Mouse (Mus musculus) ES-E14 (cell line): Measurements from ENCODE around the gene Frmd6. TPM values are rescaled to one million over a fixed set of nuclear protein-coding genes. Genes with fewer than 3 reads are reported as not detected.

Experiments used
- DNase-seq: peaks from one replicate; pipeline ENCODE4 v3.0.0-alpha.2; 2013; ENCODE audit warnings: low read depth, low spot score
- H3K27ac ChIP-seq: 2 replicates; pipeline ENCODE4 v1.5.1; 2012; ENCODE audit warnings: low read depth, mild to moderate bottlenecking, low read length, moderate library complexity, mixed read lengths; ENCODE audit not compliant: poor library complexity, insufficient read depth, severe bottlenecking
- H3K36me3 ChIP-seq: 2 replicates; pipeline ENCODE4 v1.6.1; 2012; ENCODE audit warnings: mild to moderate bottlenecking, low read length, moderate library complexity, mixed read lengths; ENCODE audit not compliant: control insufficient read depth, poor library complexity, insufficient read depth, severe bottlenecking
- H3K4me1 ChIP-seq, 2 experiments: fragments of 150-350 bp in 1 of 2; sonication (generic) in 1 of 2; 2 replicates each; pipeline ENCODE4 v1.6.1; 2012; ENCODE audit warnings: low read length in 2 of 2, mild to moderate bottlenecking in 1 of 2, mixed read lengths in 1 of 2; ENCODE audit not compliant: control insufficient read depth in 2 of 2, insufficient read depth in 2 of 2, poor library complexity in 1 of 2
- H3K4me3 ChIP-seq, 2 experiments: fragments of 150-350 bp in 1 of 2; sonication (generic) in 1 of 2; 2 replicates each; pipeline ENCODE4 v1.5.1; 2012; ENCODE audit warnings: low read length in 2 of 2, low read depth in 1 of 2, mild to moderate bottlenecking in 1 of 2, mixed read lengths in 1 of 2; ENCODE audit not compliant: insufficient read depth in 1 of 2, poor library complexity in 1 of 2, severe bottlenecking in 1 of 2
- H3K9ac ChIP-seq: 2 replicates; pipeline ENCODE4 v1.6.1; 2012; ENCODE audit warnings: low read depth, mild to moderate bottlenecking, low read length, mixed read lengths; ENCODE audit not compliant: poor library complexity, insufficient read depth, severe bottlenecking
- H3K9me3 ChIP-seq: fragments of 150-350 bp; sonication (generic); 2 replicates; pipeline ENCODE4 v1.6.1; 2012; ENCODE audit warnings: low read depth, mild to moderate bottlenecking, low read length; ENCODE audit not compliant: control insufficient read depth, insufficient read depth
- CHD2 ChIP-seq: IDR thresholded peaks from 2 replicates; pipeline ENCODE4 v1.6.1; 2014; ENCODE audit warnings: mild to moderate bottlenecking, low read depth, low read length, inconsistent platforms
- HCFC1 ChIP-seq: IDR thresholded peaks from 2 replicates; pipeline ENCODE4 v1.6.1; 2012; ENCODE audit warnings: low read length, inconsistent platforms, borderline replicate concordance; ENCODE audit not compliant: insufficient read depth
- MAFK ChIP-seq: IDR thresholded peaks from 2 replicates; pipeline ENCODE4 v1.6.1; 2014; ENCODE audit warnings: mild to moderate bottlenecking, low read depth, low read length, inconsistent platforms; ENCODE audit not compliant: insufficient read depth
- ZC3H11A ChIP-seq: IDR thresholded peaks from 2 replicates; pipeline ENCODE4 v1.6.1; 2012; ENCODE audit warnings: low read depth, mild to moderate bottlenecking, inconsistent platforms, low read length, borderline replicate concordance
- ZNF384 ChIP-seq: IDR thresholded peaks from 2 replicates; pipeline ENCODE4 v1.6.1; 2012; ENCODE audit warnings: low read depth, low read length, inconsistent platforms
- in situ Hi-C, 2 experiments: fragments of 600-800 bp; cut with MboI; formaldehyde crosslinking; loops; one replicate each; pipeline ENCODE4 v1.15.1; 2025; ENCODE audit warnings: low sequenced_read_pairs in 2 of 2, inconsistent platforms in 1 of 2; ENCODE audit not compliant: unreplicated experiment in 2 of 2
- total RNA-seq: library from RNA; depleted of rRNA; stranded (reverse); fragments of 300-350 nt; gene quantifications from 2 replicates; pipeline ENCODE4 v1.2.3, GENCODE M21; 2012; rRNA removed

Frmd6 gene
- total RNA-seq, result 12.8 and 22.5 TPM in 2 replicates

DNA sequence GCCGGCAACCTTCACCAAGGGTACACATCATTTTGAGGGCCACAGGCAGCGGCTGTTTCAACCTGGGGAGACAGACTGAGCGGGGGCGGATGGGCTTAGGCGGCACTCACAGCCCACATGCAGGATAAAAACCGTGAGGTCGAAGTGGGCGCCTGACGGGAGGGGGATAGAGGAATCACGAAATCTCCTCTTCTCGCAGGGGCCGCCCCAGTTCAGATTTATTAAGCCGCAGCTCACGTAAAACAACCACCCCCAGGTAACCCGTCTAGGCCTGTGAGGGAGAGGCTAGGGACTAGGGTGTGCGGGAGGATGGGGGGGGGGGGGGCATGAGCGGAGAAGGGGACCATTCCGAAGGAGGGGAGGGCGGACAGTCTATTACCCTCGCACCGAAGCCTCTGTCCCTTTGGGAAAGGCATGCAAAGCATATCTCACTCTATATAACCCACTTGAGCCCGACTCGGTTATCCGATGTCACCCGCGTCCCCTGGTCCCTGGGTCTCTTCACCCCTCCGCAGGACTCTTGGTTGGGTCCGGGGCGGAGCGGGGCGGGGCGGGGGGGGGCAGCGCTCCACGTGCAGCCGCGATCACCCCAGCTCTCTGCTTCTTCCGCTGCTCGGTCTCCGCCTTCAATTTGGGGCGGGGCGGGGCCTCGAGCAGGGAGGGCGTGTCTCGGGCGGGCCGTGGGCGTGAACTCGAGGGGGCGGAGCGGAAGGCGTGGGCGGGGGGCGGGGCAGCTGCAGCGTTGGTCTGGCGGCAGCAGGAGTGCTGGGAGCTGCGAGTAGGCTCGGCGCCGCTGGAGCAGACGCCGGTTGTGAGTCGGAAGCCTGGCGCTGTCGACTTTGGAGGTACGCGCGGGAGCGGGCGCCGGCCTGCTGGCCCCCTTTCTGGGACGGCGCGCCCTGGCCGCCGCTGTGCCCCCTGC is at the start of gene Frmd6:
Gene Frmd6 (plus strand): TSS at position 786 of the 922 bp plus-strand sequence.
- no peaks in the 10 kb centered on the region for H3K36me3 ChIP-seq
- in situ Hi-C loops, result no loop called here

GRCm38 (mm10) chr12:70775609-70776008 is 49.7 kb upstream of the Frmd6 start:
- peaks cover 11 to 19% of the 10 kb centered on the region in 2 experiments for H3K4me1 ChIP-seq
- H3K9me3 ChIP-seq, result no peaks in the 10 kb centered on the region
- H3K4me3 ChIP-seq, result peak overlapping the region in 1 of 2 experiments; percentile 19; a peak in 1 of 4 replicates
- no peaks in the 10 kb centered on the region for H3K36me3 ChIP-seq
- in situ Hi-C loops, result no loop called here
- peak; percentile 73 for DNase-seq
- H3K27ac ChIP-seq, result no peak overlapping the region; the same call in 1 of the 2 replicates
- no peak for TF ChIP-seq HCFC1
- no peak for TF ChIP-seq CHD2
- no peak for TF ChIP-seq MAFK
- no peak for TF ChIP-seq ZC3H11A
- TF ChIP-seq ZNF384, result no peak
- H3K9ac ChIP-seq, result no peak overlapping the region

More for the DNA sequence above, at the start of gene Frmd6:
- no peaks in the 10 kb centered on the region for H3K9me3 ChIP-seq
- peak within 1 kb of the TSS; percentile 97 for H3K9ac ChIP-seq
- peaks cover 2 to 4% of the 10 kb centered on the region in 2 experiments; a peak in 2 of 4 replicates for H3K4me1 ChIP-seq
- peak within 1 kb of the TSS; percentile 88 to 93 for H3K4me3 ChIP-seq
- DNase-seq, result peak; percentile 80
- peak within 1 kb of the TSS; percentile 81 for H3K27ac ChIP-seq
- TF ChIP-seq MAFK, result no peak

- in situ Hi-C loops, result no loop called here
- DNase-seq, result no peak
- Histone ChIP-seq H3K36me3 (no peaks in the 10 kb centered on the region), H3K9me3 (no peaks in the 10 kb centered on the region), H3K27ac (no peak overlapping the region), H3K4me1 (peaks cover 11 to 19% of the 10 kb centered on the region in 2 experiments), H3K4me3 (peak overlapping the region in 1 of 2 experiments; percentile 37; a peak in 2 of 4 replicates), H3K9ac (no peak overlapping the region)
- TF ChIP-seq HCFC1 (no peak), MAFK (no peak)
Measured at GRCm38 (mm10) chr12:70776683-70777082, 48.6 kb upstream of the Frmd6 start.

GRCm38 (mm10) chr12:70777466-70777865 is 47.8 kb upstream of the Frmd6 start:
- in situ Hi-C loops, result no loop called here
- Histone ChIP-seq H3K9me3 (no peaks in the 10 kb centered on the region), H3K4me3 (no peak overlapping the region), H3K27ac (no peak overlapping the region), H3K4me1 (peaks cover 11 to 19% of the 10 kb centered on the region in 2 experiments), H3K9ac (no peak overlapping the region), H3K36me3 (no peaks in the 10 kb centered on the region)
- no peak for DNase-seq
- TF ChIP-seq ZNF384 (no peak), CHD2 (no peak), MAFK (no peak), ZC3H11A (no peak), HCFC1 (no peak)
